Mouse (Mus musculus) natural killer cell, adult 2 months (primary cell): ENCODE measurements around the gene Hpse2.

Experiments
- DNase-seq, 2 experiments: peaks; one replicate each; pipeline ENCODE4 v3.0.0; 2022; ENCODE audit warnings: low spot score in 2 of 2

The Hpse2 gene

GRCm38 (mm10) chr19:43174812-43175211 lies 213.3 kb downstream of the Hpse2 start:
- no peak for DNase-seq

DNA sequence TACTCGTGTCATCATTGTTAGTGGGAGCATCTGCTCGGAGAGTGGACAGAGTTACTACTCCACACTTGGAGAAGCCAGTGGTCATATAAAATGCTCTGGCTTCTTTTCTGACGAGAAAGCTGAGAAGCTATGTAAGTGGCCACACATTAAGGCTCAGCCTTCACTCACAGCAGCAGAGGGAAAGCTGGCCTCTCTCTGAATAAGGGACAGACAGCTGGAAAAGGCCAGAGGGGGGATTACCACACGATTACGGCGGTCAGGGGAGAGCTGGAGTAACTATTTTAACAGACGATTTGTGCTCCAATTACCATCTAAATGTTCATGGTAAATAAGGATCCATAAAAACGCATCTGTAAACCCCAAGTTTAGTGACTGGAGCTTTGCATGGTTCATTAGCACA lies 232.1 kb downstream of the Hpse2 start:
- no peak for DNase-seq

DNA sequence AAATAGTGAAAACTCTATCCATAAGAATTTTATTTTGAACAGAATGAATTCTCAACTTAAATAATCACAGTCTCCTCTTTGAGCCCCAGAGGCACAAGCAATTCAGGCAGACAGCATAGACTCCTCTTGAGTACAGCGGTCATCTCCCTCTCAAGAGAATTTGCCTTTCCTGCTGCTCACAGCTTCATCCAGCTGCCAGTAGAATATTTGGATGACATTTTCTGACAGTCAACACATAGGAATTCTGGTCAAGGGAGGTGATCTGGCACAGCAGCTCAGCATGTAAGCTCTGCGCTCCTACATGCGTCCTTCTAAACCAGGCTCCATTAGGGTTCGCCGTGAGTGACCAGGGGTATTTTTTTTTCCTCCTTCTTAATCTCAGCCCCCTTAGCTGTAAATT lies 232.6 kb downstream of the Hpse2 start:
- DNase-seq, result no peak

DNA sequence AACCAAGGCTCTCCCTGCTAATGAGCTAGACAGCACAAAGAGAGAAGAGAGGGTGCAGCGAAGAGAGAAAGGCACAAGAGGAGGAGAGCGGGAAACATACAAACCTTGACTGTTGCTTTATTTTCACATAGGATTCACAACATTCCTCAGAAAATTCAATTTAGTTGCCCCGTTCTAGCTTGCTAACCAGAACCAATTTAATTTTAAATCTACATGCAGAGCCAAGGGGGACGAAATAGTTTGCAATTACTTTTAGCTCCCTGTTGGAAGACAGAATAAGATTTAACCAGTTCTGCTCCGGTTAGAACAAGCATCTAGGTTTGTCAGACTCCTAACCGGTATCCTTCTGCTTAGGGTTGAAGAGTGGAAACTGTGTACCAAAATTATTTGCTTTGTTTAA lies 240.3 kb downstream of the Hpse2 start:
- DNase-seq, result no peak

DNA sequence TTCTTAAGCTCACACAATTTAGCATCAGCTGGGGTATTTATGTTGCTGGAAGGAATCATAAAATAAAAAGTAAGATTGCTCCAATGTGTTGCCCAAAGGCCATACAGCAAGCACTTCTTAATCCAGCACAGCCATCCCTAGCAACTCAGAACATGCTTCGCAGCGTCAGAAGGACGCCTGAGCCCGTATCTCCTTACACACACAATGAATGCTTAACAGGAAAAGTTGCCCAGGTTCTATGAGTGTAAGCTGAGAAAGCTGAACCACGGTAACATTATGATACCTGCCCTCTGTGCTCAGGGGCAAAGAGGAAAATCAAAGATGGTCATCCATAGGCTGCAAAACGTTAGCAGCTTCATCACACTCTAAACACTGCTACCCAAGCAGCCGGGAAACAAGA lies 241.3 kb downstream of the Hpse2 start:
- DNase-seq, result no peak

GRCm38 (mm10) chr19:43141646-43142045 lies 246.5 kb downstream of the Hpse2 start:
- DNase-seq, result no peak

GRCm38 (mm10) chr19:43109796-43110195 lies 278.4 kb downstream of the Hpse2 start:
- DNase-seq, result no peak

DNA sequence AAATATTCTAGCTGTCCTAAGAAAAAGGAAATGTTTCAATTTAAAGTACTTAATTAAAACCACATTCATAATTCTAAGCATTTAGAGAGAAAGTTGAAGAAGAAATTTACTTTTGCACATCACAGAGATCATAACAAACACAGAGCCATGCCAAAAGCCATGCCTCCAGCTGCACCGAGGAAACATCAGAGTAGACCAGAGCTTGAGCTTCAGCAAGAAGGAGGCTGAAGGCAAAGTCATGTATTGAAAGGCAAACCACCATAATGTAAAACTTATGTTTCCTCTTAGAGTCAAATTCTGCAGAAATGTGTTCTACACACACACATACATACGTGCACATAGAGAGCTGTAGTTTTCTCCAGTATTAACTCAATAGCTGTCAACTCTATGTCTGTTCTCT lies 291.2 kb downstream of the Hpse2 start:
- DNase-seq, result no peak

DNA sequence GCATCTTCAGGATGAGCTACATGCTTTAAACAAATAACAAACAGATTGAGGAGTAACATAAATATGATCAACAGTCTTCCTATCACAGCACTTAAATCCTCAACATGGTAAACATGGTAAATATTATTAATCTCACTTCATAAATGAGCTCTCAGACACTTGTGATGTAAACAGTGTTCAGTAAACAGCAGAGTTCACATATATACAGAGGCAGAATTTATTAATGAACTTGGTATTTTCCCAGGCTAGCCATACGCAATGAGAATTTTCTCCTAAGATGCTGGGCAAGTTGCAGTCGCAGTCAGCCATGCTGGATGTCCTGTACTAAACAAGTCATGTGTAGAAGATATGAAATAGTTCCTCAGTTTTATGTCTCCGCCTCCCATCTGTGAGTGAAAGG lies 300.9 kb downstream of the Hpse2 start:
- DNase-seq, result no peak

DNA sequence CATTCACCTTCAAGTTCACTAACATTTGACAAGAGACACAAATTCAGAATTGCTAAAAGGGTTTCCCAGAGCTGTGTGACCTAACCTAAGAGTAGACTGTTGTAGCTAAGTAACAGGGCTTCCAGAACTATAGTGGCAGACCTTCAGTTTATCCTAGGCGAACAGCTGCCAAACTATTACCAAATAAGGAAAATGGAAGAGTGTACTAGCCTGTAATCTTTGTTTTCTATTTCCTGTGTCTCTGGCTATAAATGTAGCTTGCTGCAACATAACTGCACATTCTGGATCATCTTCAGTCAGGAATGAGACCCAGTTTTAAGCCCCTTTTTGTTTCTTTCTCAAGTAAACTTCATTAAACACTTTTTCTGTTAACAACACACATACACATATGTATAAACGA lies 324.0 kb downstream of the Hpse2 start:
- DNase-seq, result no peak

GRCm38 (mm10) chr19:43044506-43044905 lies 343.6 kb downstream of the Hpse2 start:
- DNase-seq, result no peak

GRCm38 (mm10) chr19:43042721-43043120 lies 345.4 kb downstream of the Hpse2 start:
- DNase-seq, result no peak

DNA sequence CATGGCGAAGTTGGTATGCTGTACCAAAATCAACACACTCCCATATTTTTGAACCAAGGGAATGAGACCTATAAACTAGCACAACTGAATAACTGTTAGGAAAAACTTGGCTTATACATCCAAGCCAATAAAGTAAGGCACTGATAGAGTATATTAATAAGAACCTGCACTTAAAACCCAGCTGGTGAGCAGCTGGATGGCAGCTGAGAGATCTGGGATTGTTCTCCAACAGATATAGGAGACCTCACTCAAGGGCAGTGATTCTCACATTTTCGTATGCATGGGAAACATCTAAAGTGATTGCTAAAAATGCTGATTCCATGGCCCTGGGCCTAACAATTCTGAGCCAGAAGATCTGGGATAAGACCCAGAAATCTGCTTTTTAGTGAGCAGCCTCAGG lies 345.9 kb downstream of the Hpse2 start:
- no peak for DNase-seq

- DNase-seq, result no peak
These were observed 351.8 kb downstream of the Hpse2 start for GRCm38 (mm10) chr19:43036381-43036780.

GRCm38 (mm10) chr19:43027305-43027704 lies 360.9 kb downstream of the Hpse2 start:
- peak in 1 of 2 experiments; percentile 2 for DNase-seq

DNA sequence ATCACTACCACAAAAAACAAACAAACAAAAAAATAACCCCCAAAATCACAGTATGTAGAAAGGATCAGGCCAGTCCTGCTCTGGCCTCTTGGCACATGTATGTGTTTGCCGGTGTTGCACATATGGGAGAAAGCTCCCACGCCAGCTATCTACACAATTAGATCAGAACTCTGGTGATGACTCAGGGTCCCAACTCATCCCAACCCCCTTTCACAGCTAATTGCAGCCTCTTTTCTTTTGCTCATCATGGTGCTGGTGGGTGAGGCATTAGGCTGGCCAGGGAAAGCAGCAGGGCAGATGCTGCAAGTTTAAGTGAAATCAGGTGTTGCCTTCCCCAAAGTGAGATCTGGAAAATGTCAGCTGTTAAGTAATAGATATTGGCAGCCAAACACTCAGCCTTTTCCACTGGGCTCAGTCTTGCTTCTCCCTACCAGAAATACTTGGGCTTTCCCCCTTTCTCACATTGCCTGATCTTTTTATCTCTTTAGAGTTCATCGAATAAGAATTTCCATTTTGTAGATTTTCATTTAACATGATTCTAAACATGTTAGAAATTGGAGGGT lies 365.5 kb downstream of the Hpse2 start:
- DNase-seq, result no peak

GRCm38 (mm10) chr19:43018792-43019191 lies 369.4 kb downstream of the Hpse2 start:
- DNase-seq, result no peak

DNA sequence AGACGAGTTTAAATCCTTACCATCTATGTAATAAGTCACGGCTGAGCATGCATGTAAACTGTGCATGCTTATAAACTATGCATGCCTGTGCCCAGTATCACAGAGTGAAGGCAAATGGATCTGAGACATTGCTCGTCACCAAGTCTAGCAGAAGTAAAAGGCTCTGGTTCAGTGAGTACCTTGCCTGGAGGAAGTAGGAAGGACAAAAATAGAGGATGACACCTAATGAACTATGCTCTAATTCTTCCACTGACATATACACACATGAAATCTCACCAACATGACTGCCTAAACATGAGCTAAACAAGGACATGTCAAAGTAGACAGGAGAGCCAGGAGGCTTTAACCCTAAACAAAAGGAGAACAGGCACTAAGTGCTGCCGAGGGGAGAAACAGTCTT lies 391.7 kb downstream of the Hpse2 start:
- no peak for DNase-seq

DNA sequence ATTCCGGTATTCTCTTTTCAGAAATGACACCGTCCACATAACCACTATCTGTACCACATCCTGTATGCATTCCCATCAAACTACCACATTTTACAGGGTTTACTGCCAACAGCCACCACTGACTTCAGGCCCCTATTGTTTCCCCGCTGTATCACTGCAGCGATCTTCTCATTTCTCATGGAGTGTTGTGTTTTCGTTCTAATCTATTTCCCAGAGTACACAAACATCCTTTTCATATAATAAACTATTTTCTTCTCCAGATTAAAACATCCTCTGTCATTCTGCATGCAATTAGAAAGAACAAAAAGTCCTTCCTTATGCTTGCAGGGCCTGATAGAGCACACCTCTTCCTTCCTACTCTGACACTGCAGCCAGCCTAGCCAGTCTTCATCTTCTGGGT lies 399.3 kb downstream of the Hpse2 start:
- no peak for DNase-seq

GRCm38 (mm10) chr19:42986315-42986701 lies 401.8 kb downstream of the Hpse2 start:
- no peak for DNase-seq

DNA sequence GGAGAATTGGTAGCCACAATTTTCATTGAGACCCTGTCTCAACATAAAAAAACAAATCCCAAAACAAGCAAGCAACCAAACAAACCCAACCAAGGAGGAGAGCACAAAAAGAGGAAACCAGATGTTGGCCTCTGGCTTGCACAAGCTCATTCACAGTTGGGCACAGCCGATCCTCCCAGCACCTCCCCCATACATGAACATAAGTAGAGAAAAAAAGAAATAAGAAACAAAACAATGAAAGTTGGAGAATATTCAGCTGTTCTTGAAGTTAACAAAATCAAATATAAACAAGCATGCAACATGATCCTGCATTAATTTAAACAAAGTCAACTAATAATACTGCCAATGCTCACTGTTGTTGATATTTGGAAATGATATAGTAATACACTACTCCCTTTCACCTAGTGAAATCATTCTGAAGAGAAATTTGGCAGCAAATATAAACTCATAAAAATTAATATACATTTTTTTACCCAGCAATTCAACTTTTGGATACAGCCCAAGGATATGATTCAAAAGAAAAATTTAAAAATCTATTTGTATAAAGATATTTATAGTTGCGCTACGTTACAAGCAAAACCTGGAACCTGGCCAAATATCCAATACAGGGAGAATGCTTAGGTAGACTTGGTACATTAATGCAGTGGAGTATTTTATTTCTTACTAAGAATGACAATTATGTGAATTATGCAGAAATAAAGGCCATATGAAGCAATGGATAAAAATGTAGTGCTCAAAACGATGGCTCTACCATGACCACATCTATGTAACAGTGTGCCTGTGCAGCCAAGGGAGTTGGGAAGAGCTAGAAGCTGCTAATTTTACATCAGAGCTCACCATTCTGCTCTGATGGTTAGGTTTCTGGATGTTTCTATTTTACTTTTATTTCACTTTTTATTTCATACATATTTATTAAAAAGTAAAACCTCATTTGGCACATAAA lies 402.5 kb downstream of the Hpse2 start:
- no peak for DNase-seq

GRCm38 (mm10) chr19:42980537-42980936 lies 407.6 kb downstream of the Hpse2 start:
- no peak for DNase-seq

DNA sequence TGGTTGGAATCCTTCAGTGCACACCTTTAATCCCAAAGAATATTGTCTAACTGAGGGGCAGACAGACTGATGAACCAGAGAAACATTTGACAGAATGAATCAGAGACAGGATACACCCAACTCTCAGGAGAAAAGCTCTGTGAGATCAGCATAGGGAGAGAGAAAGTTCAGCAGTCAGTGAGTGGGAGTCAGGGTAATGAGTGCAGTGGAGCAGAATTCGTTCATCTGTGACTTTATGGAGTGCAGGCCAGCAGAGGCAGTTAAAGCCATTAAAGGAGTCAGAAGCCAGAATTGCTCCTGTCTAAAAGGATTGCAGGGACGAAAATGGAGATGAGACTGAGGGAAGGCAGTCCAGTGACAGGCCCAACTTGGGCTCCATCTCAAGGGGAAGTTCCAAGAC lies 410.2 kb downstream of the Hpse2 start:
- no peak for DNase-seq
